Mouse (Mus musculus): ENCODE results near the gene Myo15. TPM values are rescaled to one million over a fixed set of nuclear protein-coding genes. Genes with fewer than 3 reads are reported as not detected.
A peak's percentile ranks its signal among the peaks of the same experiment; 100 is the strongest.
"Not testable (repeated sequence)": the region's sequence is repeated elsewhere in the genome, so short reads cannot be mapped to it uniquely, and the experiment has no call there.

Myo15 gene
- 0.25 and 0.28 TPM in 2 replicates for polyA plus RNA-seq (2016; fragmentation: Nextera tagmentation; extraction: Ambion mirVana)

DNA sequence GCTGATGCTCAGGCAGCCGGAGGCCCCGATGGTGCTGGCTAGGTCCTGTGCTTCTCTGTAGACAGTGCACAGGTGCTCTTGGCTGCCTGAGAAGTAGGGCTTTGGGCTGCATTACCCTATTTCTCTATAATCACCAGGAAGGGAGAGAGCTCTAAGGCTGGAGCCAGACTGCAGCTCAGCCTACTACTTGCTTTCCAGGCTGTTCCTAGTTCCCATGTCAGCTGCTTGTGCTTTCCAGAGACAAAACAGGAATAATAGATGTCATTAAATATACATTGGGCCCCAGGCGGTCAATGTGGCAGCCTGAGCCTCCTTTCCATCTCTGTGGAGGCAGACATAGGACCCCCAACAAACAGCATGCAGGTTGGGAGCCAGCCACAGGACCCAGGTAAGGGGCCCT lies at the start of gene Myo15:
Myo15 (plus strand) TSS at position 301 of the 400 bp plus-strand sequence.
- Histone ChIP-seq H3K27ac (no peak within 1 kb of the TSS), H3K36me3 (peaks cover 68% of the 10 kb centered on the region), H3K27me3 (ENCODE audit: insufficient read depth, poor library complexity, severe bottlenecking) (no peaks in the 10 kb centered on the region), H3K4me3 (no peak within 1 kb of the TSS), H3K4me1 (peaks cover 9% of the 10 kb centered on the region; the same call in 1 of the 2 replicates), H3K9me3 (no peaks in the 10 kb centered on the region)
- 86% methylated on average over 3 of the region's 3 CpGs for WGBS
- DNase-seq (ENCODE audit: low spot score) = no peak

GRCm38 (mm10) chr11:60422046-60422668 lies 47.0 kb upstream of the Myo15 start:
- 64% methylated on average over 6 of the region's 6 CpGs for WGBS

GRCm38 (mm10) chr11:60423006-60423405 lies 46.1 kb upstream of the Myo15 start:
- 68% methylated on average over 1 of the region's 1 CpGs for WGBS
- H3K4me1 ChIP-seq = peaks cover 11% of the 10 kb centered on the region
- no peaks in the 10 kb centered on the region for H3K27me3 ChIP-seq (ENCODE audit: insufficient read depth, poor library complexity, severe bottlenecking)
- H3K9me3 ChIP-seq = no peaks in the 10 kb centered on the region
- no peak for DNase-seq (ENCODE audit: low spot score)
- peaks cover 20% of the 10 kb centered on the region; the same call in 1 of the 2 replicates for H3K36me3 ChIP-seq
- H3K27ac ChIP-seq = no peak overlapping the region
- H3K4me3 ChIP-seq = no peak overlapping the region

More at GRCm38 (mm10) chr11:60422046-60422668, 47.0 kb upstream of the Myo15 start:
- H3K36me3 ChIP-seq = peaks cover 13% of the 10 kb centered on the region; the same call in 1 of the 2 replicates
- no peak for DNase-seq (ENCODE audit: low spot score)
- peaks cover 13% of the 10 kb centered on the region for H3K4me1 ChIP-seq
- no peak overlapping the region for H3K27ac ChIP-seq
- no peaks in the 10 kb centered on the region for H3K27me3 ChIP-seq (ENCODE audit: insufficient read depth, poor library complexity, severe bottlenecking)
- H3K9me3 ChIP-seq = no peaks in the 10 kb centered on the region
- H3K4me3 ChIP-seq = no peak overlapping the region

- H3K9me3 ChIP-seq = no peaks in the 10 kb centered on the region
- no peak for DNase-seq (ENCODE audit: low spot score)
- 81% methylated on average over 1 of the region's 1 CpGs for WGBS
- H3K4me1 ChIP-seq = no peaks in the 10 kb centered on the region
- no peak overlapping the region for H3K27ac ChIP-seq
- no peak overlapping the region for H3K4me3 ChIP-seq
- H3K27me3 ChIP-seq (ENCODE audit: insufficient read depth, poor library complexity, severe bottlenecking) = no peaks in the 10 kb centered on the region
- peaks cover 39% of the 10 kb centered on the region for H3K36me3 ChIP-seq
Measured at GRCm38 (mm10) chr11:60426417-60426816, 42.7 kb upstream of the Myo15 start.

DNA sequence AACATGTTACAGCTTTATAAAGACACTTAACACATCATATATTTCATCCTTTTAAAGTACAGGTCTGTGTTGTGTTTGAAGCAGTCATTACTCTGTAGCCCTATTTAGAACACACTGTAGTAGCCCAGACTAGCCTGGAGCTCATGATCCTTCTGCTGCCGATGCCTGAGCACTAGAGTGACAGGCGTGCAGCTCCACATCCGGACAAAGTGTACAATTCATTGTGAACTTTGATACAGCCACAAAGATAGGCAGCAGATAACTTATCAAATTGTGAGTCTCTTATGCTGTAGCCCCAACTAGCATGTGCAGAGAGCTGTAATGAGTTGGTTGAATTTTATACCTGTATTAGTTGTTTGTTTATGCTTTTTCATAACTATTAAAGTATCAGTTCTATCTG lies 41.5 kb upstream of the Myo15 start:
- H3K36me3 ChIP-seq = peaks cover 47% of the 10 kb centered on the region
- no peaks in the 10 kb centered on the region for H3K9me3 ChIP-seq
- H3K27ac ChIP-seq = no peak overlapping the region
- no peaks in the 10 kb centered on the region for H3K4me1 ChIP-seq
- no peak for DNase-seq (ENCODE audit: low spot score)
- 92% methylated on average over 3 of the region's 3 CpGs for WGBS
- H3K27me3 ChIP-seq (ENCODE audit: insufficient read depth, poor library complexity, severe bottlenecking) = no peaks in the 10 kb centered on the region
- H3K4me3 ChIP-seq = no peak overlapping the region

GRCm38 (mm10) chr11:60433501-60433900 lies 35.6 kb upstream of the Myo15 start:
- Histone ChIP-seq H3K4me3 (no peak overlapping the region), H3K27ac (no peak overlapping the region), H3K4me1 (no peaks in the 10 kb centered on the region), H3K9me3 (no peaks in the 10 kb centered on the region), H3K27me3 (ENCODE audit: insufficient read depth, poor library complexity, severe bottlenecking) (no peaks in the 10 kb centered on the region), H3K36me3 (peaks cover 80% of the 10 kb centered on the region)
- no peak for DNase-seq (ENCODE audit: low spot score)

GRCm38 (mm10) chr11:60435133-60435532 lies 34.0 kb upstream of the Myo15 start:
- Histone ChIP-seq H3K36me3 (peaks cover 82% of the 10 kb centered on the region), H3K4me1 (no peaks in the 10 kb centered on the region), H3K27ac (no peak overlapping the region), H3K27me3 (ENCODE audit: insufficient read depth, poor library complexity, severe bottlenecking) (no peaks in the 10 kb centered on the region), H3K9me3 (no peaks in the 10 kb centered on the region), H3K4me3 (no peak overlapping the region)
- no peak for DNase-seq (ENCODE audit: low spot score)
- WGBS = 92% methylated on average over 1 of the region's 1 CpGs

DNA sequence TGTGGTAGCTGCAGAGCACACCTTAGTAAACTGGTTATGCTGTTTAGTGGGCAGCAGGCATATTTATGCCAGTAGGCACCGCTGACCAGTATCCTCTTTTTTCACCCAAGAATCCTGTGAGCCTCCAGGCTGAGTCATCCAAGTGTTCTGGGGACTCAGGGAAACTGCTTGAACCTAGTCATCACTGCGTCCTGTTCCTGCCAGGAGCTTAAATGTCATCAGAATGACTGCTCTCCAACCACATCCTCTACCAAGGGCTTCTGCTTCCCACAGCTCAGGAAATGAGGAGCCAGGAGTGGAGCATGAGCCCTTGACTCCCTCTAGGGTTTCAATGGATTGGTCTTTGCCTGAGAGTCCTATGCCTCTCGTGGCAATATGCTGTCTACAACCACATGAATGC lies 32.5 kb upstream of the Myo15 start:
- H3K27me3 ChIP-seq (ENCODE audit: insufficient read depth, poor library complexity, severe bottlenecking) = no peaks in the 10 kb centered on the region
- peaks cover 80% of the 10 kb centered on the region for H3K36me3 ChIP-seq
- H3K4me3 ChIP-seq = no peak overlapping the region
- no peak overlapping the region for H3K27ac ChIP-seq
- 84% methylated on average over 3 of the region's 3 CpGs for WGBS
- H3K4me1 ChIP-seq = no peaks in the 10 kb centered on the region
- H3K9me3 ChIP-seq = no peaks in the 10 kb centered on the region
- DNase-seq (ENCODE audit: low spot score) = no peak

DNA sequence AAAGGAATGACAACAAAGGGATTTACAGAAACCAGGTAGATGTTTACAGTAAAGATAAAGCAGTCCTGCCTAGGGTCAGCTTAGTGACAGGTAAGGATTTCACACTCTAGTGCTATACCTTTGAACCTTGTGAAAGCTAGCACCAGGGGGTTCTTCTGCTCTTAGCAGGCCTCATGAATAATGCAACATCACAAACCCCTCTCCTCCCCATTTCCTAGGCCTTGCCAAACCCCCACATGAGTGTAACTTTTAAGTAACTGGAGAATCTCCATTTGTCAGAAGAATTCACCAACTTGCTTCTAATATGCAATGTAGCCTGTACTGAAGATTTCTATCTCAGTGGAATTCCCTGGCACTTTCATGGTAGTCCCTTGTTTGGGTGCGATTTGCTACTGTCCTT lies 29.5 kb upstream of the Myo15 start:
- H3K36me3 ChIP-seq = peaks cover 76% of the 10 kb centered on the region
- DNase-seq (ENCODE audit: low spot score); H3K4me3 ChIP-seq; H3K27ac ChIP-seq; H3K4me1 ChIP-seq; H3K9me3 ChIP-seq; H3K27me3 ChIP-seq (ENCODE audit: insufficient read depth, poor library complexity, severe bottlenecking): not testable (repeated sequence)
- WGBS = 21% methylated on average over 1 of the region's 1 CpGs

GRCm38 (mm10) chr11:60440176-60440575 lies 29.0 kb upstream of the Myo15 start:
- Histone ChIP-seq H3K4me1 (no peaks in the 10 kb centered on the region), H3K27ac (no peak overlapping the region), H3K4me3 (no peak overlapping the region), H3K9me3 (no peaks in the 10 kb centered on the region), H3K36me3 (peaks cover 71% of the 10 kb centered on the region), H3K27me3 (ENCODE audit: insufficient read depth, poor library complexity, severe bottlenecking) (no peaks in the 10 kb centered on the region)
- DNase-seq (ENCODE audit: low spot score) = no peak
- WGBS = 46% methylated on average over 7 of the region's 7 CpGs

DNA sequence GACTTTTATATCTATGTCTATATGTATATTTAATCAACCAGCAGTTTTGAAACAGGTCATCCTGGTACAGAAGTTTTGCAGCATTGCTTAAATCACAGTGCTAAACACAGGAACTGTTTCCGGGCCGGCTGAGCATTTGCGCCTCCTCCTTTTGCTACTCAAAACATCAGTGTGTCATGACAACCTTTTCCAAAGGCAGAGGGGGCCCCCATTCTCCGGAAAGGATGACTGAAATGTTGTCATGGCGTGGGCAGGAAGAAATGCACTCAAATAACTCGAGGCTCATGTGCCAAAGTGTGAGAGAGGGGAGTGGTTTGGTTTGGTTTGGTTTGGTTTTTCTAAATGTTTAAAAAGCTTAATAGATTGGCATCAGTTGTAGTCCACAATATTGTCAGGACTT lies 26.2 kb upstream of the Myo15 start:
- H3K27me3 ChIP-seq (ENCODE audit: insufficient read depth, poor library complexity, severe bottlenecking) = no peaks in the 10 kb centered on the region
- H3K27ac ChIP-seq = no peak overlapping the region
- H3K4me1 ChIP-seq = no peaks in the 10 kb centered on the region
- WGBS = 85% methylated on average over 6 of the region's 6 CpGs
- peaks cover 45% of the 10 kb centered on the region for H3K36me3 ChIP-seq
- H3K4me3 ChIP-seq = no peak overlapping the region
- DNase-seq (ENCODE audit: low spot score) = no peak
- H3K9me3 ChIP-seq = no peaks in the 10 kb centered on the region

GRCm38 (mm10) chr11:60444007-60444406 lies 25.1 kb upstream of the Myo15 start:
- Histone ChIP-seq H3K4me3 (no peak overlapping the region), H3K36me3 (peaks cover 34% of the 10 kb centered on the region), H3K27me3 (ENCODE audit: insufficient read depth, poor library complexity, severe bottlenecking) (no peaks in the 10 kb centered on the region), H3K4me1 (no peaks in the 10 kb centered on the region), H3K9me3 (no peaks in the 10 kb centered on the region), H3K27ac (no peak overlapping the region)
- WGBS = 84% methylated on average over 4 of the region's 4 CpGs
- no peak for DNase-seq (ENCODE audit: low spot score)

GRCm38 (mm10) chr11:60454080-60454744 lies 14.9 kb upstream of the Myo15 start, which contains the start of gene Drg2:
Gene Drg2 (plus strand): TSS chr11:60454591.
- H3K27ac ChIP-seq = peak within 1 kb of the TSS; percentile 85

More at GRCm38 (mm10) chr11:60454080-60454744, 14.9 kb upstream of the Myo15 start, which contains the start of gene Drg2:
- Histone ChIP-seq H3K4me1 (peaks cover 14% of the 10 kb centered on the region), H3K27me3 (ENCODE audit: insufficient read depth, poor library complexity, severe bottlenecking) (peaks cover 5% of the 10 kb centered on the region; the same call in 1 of the 2 replicates), H3K9me3 (no peaks in the 10 kb centered on the region), H3K36me3 (peaks cover 35% of the 10 kb centered on the region), H3K4me3 (peak within 1 kb of the TSS; percentile 88)
- DNase-seq (ENCODE audit: low spot score) = peak; percentile 93
- 5% methylated on average over 27 of the region's 27 CpGs for WGBS

Measured in heart, embryonic 10.5 days (tissue).